Mouse (Mus musculus) urinary bladder, postnatal 36 days (tissue): ENCODE data around the gene Gm14744.
"Not testable (repeated sequence)": the region's sequence is repeated elsewhere in the genome, so short reads cannot be mapped to it uniquely, and the experiment has no call there.

ENCODE experiments used
- DNase-seq, 2 experiments: peaks; one replicate each; pipeline ENCODE4 v3.0.0; 2022; ENCODE audit warnings: low spot score in 2 of 2, mixed read lengths in 1 of 2

The Gm14744 gene

GRCm38 (mm10) chrX:77864458-77864857 is at the start of gene Gm14744:
Gm14744 (plus strand) TSS chrX:77864758.
- DNase-seq, result not testable (repeated sequence)

GRCm38 (mm10) chrX:77853523-77853922 is 11.0 kb upstream of the Gm14744 start, which contains the start of gene Pbsn:
Pbsn (minus strand) TSS chrX:77853623.
- no peak for DNase-seq

GRCm38 (mm10) chrX:77880033-77880432 is 15.5 kb downstream of the Gm14744 start:
- DNase-seq, result not testable (repeated sequence)
